Mouse (Mus musculus) limb, embryonic 13.5 days (tissue): ENCODE data around the gene Skil. TPM values are rescaled to one million over a fixed set of nuclear protein-coding genes. Genes with fewer than 3 reads are reported as not detected.
"Not testable (repeated sequence)": the region's sequence is repeated elsewhere in the genome, so short reads cannot be mapped to it uniquely, and the experiment has no call there.

Experiments
- ATAC-seq: fragments of 200-750 bp; cut with Nextera tagmentation; 2 replicates; pipeline ENCODE4 v1.8.0; 2017; ENCODE audit warnings: low read depth, moderate number of reproducible peaks, moderate TSS enrichment; ENCODE audit not compliant: low FRiP score
- H3K27ac ChIP-seq: fragments of 300-500 bp; sonication (generic); 2 replicates; pipeline ENCODE4 v1.5.1; 2015; ENCODE audit warnings: inconsistent platforms, mild to moderate bottlenecking, moderate library complexity
- H3K27me3 ChIP-seq: fragments of 300-500 bp; sonication (generic); 2 replicates; pipeline ENCODE4 v1.6.1; 2015; ENCODE audit warnings: mild to moderate bottlenecking, inconsistent platforms
- H3K36me3 ChIP-seq: fragments of 300-500 bp; sonication (generic); 2 replicates; pipeline ENCODE4 v1.6.1; 2015; ENCODE audit warnings: inconsistent platforms, mild to moderate bottlenecking, moderate library complexity
- H3K4me1 ChIP-seq: fragments of 300-500 bp; sonication (generic); 2 replicates; pipeline ENCODE4 v1.6.1; 2015; ENCODE audit warnings: inconsistent platforms
- H3K4me2 ChIP-seq: fragments of 300-500 bp; sonication (generic); replicated peaks from 2 replicates; pipeline ENCODE4 v1.6.1; 2015; ENCODE audit warnings: inconsistent platforms, mild to moderate bottlenecking, moderate library complexity
- H3K4me3 ChIP-seq: fragments of 300-500 bp; sonication (generic); 2 replicates; pipeline ENCODE4 v1.5.1; 2015; ENCODE audit warnings: moderate library complexity, mild to moderate bottlenecking, inconsistent platforms
- H3K9ac ChIP-seq: fragments of 300-500 bp; sonication (generic); 2 replicates; pipeline ENCODE4 v1.6.1; 2015; ENCODE audit warnings: mild to moderate bottlenecking, inconsistent platforms
- H3K9me3 ChIP-seq: fragments of 300-500 bp; sonication (generic); 2 replicates; pipeline ENCODE4 v1.6.1; 2016; ENCODE audit warnings: inconsistent platforms
- WGBS: fragments of 180-500 bp; shearing (Covaris S2); methylation state at CpG from one replicate; pipeline ENCODE4 v1.1.7; 2015; 5-methylcytosine and 5-hydroxymethylcytosine counted together
- polyA plus RNA-seq: library from polyadenylated mRNA; unstranded; fragments of >200 nt; fragmentation: Nextera tagmentation; extraction: Ambion mirVana; gene quantifications from 2 replicates; pipeline ENCODE4 v1.2.1, GENCODE M21; 2015

Gene Skil
- polyA plus RNA-seq, 1 experiment from 2014 or later, result 30.2 TPM

- not testable (repeated sequence) for H3K4me1 ChIP-seq, H3K36me3 ChIP-seq, H3K4me3 ChIP-seq, H3K27ac ChIP-seq, H3K9ac ChIP-seq, ATAC-seq, H3K4me2 ChIP-seq, H3K9me3 ChIP-seq, H3K27me3 ChIP-seq
- 66% methylated on average over 4 of the region's 4 CpGs for WGBS
These were observed 41.7 kb downstream of the Skil start for GRCm38 (mm10) chr3:31136591-31136990.

DNA sequence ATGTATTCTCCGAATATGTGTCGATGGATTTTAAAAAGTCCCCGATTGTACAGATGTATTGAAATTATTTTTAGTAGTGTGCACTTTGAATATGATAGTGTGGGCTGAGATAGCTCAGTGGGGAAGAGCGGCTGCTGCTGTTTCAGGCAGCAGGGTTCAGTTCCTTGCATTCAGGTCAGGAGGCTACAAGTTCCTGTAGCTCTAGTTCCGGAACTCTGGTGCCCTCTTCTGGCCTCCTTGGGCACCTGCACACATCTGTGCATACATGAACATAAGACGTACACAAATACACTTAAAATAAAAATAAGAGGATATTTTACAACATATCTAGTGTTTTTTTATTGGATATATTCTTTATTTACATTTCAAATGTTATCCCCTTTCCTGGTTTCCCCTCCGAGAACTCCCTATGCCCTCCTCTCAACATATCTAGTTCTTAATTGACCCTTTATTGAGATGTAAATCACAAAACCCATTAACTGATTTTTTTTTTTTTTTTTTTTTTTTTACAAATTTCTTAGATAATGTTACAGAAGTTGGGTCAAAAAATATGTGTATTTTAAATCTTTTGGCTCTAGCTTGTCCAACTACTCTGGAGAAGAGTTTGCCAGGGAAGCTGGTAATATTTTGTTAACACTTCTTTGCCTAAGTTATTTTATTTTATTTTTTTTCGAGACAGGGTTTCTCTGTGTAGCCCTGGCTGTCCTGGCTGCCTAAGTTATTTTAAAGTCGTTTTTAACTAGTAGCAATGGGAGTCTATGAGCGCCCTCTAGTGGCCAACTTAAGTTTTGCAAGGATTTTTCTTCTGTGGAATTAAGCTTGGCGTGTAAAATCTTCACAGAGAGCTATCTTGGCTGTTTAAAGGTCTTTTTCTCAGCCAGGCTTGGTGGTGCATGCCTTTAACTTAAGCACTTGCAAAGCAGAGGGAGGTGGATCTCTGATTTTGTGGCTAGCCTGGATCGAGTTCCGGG, 43.9 kb downstream of the Skil start:
- 53% methylated on average over 13 of the region's 13 CpGs for WGBS
- Histone ChIP-seq H3K4me1 (no peaks in the 10 kb centered on the region), H3K27ac (no peak overlapping the region), H3K36me3 (no peaks in the 10 kb centered on the region), H3K9me3 (no peaks in the 10 kb centered on the region), H3K9ac (no peak overlapping the region), H3K27me3 (no peaks in the 10 kb centered on the region), H3K4me3 (no peak overlapping the region), H3K4me2 (no peak overlapping the region)
- no peak for ATAC-seq

DNA sequence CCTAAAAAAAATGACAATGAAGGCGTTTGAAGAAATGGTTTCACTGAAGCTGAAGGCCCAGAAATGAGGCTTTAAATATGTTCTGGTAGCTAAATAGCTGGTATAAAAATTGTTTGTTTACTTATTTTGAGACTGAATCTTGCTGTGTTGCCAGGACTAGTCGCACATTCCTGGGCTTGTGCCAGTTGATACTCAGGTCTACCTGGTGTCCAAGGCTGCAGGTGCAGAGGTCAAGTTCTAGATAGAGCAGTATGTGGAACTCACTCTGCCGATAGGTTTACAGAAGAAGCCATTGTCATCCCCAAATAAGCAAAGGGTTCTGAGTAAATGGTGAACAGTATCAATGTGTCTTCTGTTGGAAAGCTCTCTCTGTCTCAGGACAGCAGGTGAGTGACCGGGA, 46.8 kb downstream of the Skil start:
- no peak for ATAC-seq
- no peaks in the 10 kb centered on the region for H3K9me3 ChIP-seq
- H3K36me3 ChIP-seq, result no peaks in the 10 kb centered on the region
- 83% methylated on average over 4 of the region's 4 CpGs for WGBS
- no peak overlapping the region for H3K4me2 ChIP-seq
- no peak overlapping the region for H3K27ac ChIP-seq
- H3K4me3 ChIP-seq, result no peak overlapping the region
- H3K27me3 ChIP-seq, result no peaks in the 10 kb centered on the region
- no peaks in the 10 kb centered on the region for H3K4me1 ChIP-seq
- H3K9ac ChIP-seq, result no peak overlapping the region

GRCm38 (mm10) chr3:31145222-31145621, 50.4 kb downstream of the Skil start:
- WGBS, result 85% methylated on average over 11 of the region's 11 CpGs
- not testable (repeated sequence) for H3K4me2 ChIP-seq, H3K9ac ChIP-seq, H3K36me3 ChIP-seq, H3K4me1 ChIP-seq, H3K4me3 ChIP-seq, H3K9me3 ChIP-seq, ATAC-seq, H3K27ac ChIP-seq
- H3K27me3 ChIP-seq, result peaks cover 22% of the 10 kb centered on the region

- WGBS, result 11% methylated on average over 14 of the region's 14 CpGs
- Histone ChIP-seq H3K36me3 (no peaks in the 10 kb centered on the region), H3K4me3 (no peak overlapping the region), H3K9ac (no peak overlapping the region), H3K4me1 (peaks cover 6% of the 10 kb centered on the region), H3K27ac (no peak overlapping the region), H3K4me2 (peak overlapping the region; percentile 34), H3K9me3 (no peaks in the 10 kb centered on the region), H3K27me3 (peaks cover 27% of the 10 kb centered on the region)
- peak; percentile 71; the same call in 1 of the 2 replicates for ATAC-seq
These were observed 50.9 kb downstream of the Skil start for GRCm38 (mm10) chr3:31145641-31146290.

DNA sequence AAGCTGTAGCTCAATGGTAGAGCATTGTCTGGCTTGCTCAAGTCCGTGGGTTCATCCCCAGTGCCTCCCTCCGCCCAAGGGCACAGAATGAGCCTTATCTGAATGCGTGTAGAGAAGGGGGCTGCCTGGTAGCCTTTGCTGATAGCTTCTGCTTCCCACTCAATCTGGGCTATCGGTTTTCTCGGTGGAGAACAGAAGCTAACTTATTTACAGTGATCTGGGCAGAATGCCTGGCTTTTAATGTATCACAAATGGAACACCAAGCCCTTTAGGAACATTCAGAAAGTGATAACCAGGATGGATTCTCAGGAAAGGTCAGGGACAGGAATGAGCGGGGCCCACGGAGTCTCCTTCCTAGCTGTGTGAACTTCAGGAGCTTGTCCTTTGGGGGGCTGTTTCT, 53.7 kb downstream of the Skil start:
- no peak overlapping the region for H3K27ac ChIP-seq
- no peak overlapping the region for H3K4me2 ChIP-seq
- WGBS, result 82% methylated on average over 7 of the region's 7 CpGs
- no peak overlapping the region for H3K9ac ChIP-seq
- H3K4me1 ChIP-seq, result peaks cover 18% of the 10 kb centered on the region
- no peak for ATAC-seq
- no peaks in the 10 kb centered on the region for H3K36me3 ChIP-seq
- H3K4me3 ChIP-seq, result no peak overlapping the region
- H3K27me3 ChIP-seq, result peaks cover 33% of the 10 kb centered on the region
- no peaks in the 10 kb centered on the region for H3K9me3 ChIP-seq

GRCm38 (mm10) chr3:31149706-31150105, 54.8 kb downstream of the Skil start, which contains the start of gene Cldn11:
TSS of gene Cldn11 (plus strand) at chr3:31149920.
- ATAC-seq, result peak; percentile 78; the same call in 1 of the 2 replicates
- WGBS, result under 1% methylated on average over 33 of the region's 33 CpGs
- Histone ChIP-seq H3K36me3 (no peaks in the 10 kb centered on the region), H3K9me3 (no peaks in the 10 kb centered on the region), H3K4me2 (peak within 1 kb of the TSS; percentile 80), H3K4me3 (peak within 1 kb of the TSS; percentile 42), H3K27me3 (peaks cover 33% of the 10 kb centered on the region), H3K27ac (no peak within 1 kb of the TSS), H3K9ac (peak within 1 kb of the TSS; percentile 48), H3K4me1 (peaks cover 18% of the 10 kb centered on the region)

DNA sequence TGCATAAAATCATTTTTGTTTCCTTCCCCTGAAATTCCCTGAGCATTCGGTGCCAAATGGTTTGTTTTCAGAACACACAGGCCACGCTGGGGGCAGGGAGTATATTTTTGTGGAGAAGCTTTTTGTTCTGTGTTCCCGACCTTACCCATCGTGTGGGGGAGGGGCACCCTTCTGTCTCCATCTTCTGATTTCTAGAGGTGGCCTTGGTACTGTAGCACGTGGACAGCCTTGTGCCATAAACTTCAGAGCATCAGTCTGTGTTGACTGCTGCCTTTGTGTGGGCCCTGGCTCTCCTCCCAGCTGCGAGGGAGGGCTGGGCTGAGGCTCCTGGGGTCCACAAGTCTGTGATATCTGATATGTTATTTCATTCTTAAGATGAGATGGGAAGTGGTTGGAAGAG, 57.2 kb downstream of the Skil start:
- H3K27ac ChIP-seq, result no peak overlapping the region
- H3K36me3 ChIP-seq, result no peaks in the 10 kb centered on the region
- WGBS, result 60% methylated on average over 6 of the region's 6 CpGs
- H3K4me2 ChIP-seq, result no peak overlapping the region
- no peak for ATAC-seq
- peaks cover 33% of the 10 kb centered on the region for H3K27me3 ChIP-seq
- H3K4me3 ChIP-seq, result no peak overlapping the region
- H3K9me3 ChIP-seq, result no peaks in the 10 kb centered on the region
- H3K9ac ChIP-seq, result no peak overlapping the region
- H3K4me1 ChIP-seq, result peaks cover 26% of the 10 kb centered on the region

DNA sequence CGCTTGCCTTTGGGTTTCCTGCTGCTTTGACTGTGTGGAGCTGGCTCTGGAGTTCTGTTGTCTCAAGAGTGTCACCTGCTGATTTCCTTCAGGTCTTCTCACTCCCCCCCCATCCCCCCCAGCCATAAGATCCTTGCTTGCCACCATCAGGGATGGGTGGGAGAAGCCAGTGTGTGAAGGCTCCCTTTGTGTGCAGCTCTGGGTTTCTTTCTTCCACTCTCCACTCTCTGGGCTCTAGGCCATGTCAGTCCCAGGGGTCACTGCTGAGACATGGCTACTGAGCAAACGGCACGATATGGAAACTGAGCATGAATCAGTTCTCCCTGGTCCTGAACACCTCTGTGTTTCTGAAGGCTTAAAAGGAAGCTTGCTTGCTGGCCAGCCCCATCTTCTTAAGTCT, 61.3 kb downstream of the Skil start:
- 0 out of 2 replicates have a peak, but pooled peaks have one; percentile 34 for ATAC-seq
- H3K27ac ChIP-seq, result 0 out of 2 replicates have a peak overlapping the region, but pooled peaks have one; percentile 15
- H3K9ac ChIP-seq, result no peak overlapping the region
- H3K4me2 ChIP-seq, result 0 out of 2 replicates have a peak overlapping the region, but pooled peaks have one; percentile 9
- WGBS, result 46% methylated on average over 3 of the region's 3 CpGs
- H3K9me3 ChIP-seq, result no peaks in the 10 kb centered on the region
- H3K4me3 ChIP-seq, result no peak overlapping the region
- peaks cover 3% of the 10 kb centered on the region; the same call in 1 of the 2 replicates for H3K27me3 ChIP-seq
- peaks cover 26% of the 10 kb centered on the region for H3K4me1 ChIP-seq
- H3K36me3 ChIP-seq, result no peaks in the 10 kb centered on the region

DNA sequence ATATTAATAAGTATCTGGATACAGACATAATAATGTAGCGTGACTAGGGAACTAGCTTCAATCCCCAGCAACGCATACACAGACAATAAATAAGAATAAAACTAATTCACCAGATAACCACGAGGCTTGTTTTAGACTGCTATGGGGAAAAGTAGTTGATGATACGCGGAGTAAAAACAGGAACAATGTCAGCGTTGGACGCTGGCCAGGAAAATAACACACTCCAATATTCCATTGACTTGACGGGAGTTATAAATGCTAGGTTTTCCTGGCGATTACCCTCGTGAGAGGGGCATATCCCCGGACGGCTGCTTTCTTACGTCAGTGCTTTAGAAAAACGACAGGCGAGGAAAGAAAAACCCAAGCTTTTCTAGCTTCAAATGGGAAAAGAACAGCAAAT, 62.9 kb downstream of the Skil start:
- H3K4me3 ChIP-seq, result no peak overlapping the region
- H3K4me2 ChIP-seq, result no peak overlapping the region
- WGBS, result 65% methylated on average over 15 of the region's 15 CpGs
- H3K9me3 ChIP-seq, result no peaks in the 10 kb centered on the region
- H3K4me1 ChIP-seq, result peaks cover 14% of the 10 kb centered on the region; the same call in 1 of the 2 replicates
- H3K36me3 ChIP-seq, result no peaks in the 10 kb centered on the region
- no peak overlapping the region for H3K27ac ChIP-seq
- no peak overlapping the region for H3K9ac ChIP-seq
- ATAC-seq, result no peak
- no peaks in the 10 kb centered on the region for H3K27me3 ChIP-seq

DNA sequence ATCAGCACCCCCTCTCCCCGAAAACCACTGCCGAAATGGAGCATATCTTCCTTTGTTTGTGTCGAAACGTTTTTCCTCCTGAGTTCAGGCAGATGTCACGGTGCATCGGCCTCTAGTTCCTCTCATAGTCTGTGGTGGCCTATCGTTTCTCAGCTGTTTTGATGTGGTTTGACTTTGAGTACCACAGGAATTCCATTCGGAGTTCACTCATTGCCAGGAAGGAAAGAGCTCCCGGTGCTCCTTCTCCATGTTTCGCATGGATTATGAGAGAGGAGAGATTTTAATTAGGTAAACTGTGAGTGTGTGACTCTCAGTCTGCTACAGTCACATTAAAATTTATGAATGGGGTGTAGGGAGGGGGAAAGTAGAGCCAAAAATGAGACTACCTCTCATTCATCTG, 65.2 kb downstream of the Skil start:
- H3K4me1 ChIP-seq, result peaks cover 14% of the 10 kb centered on the region; the same call in 1 of the 2 replicates
- WGBS, result 68% methylated on average over 10 of the region's 10 CpGs
- no peaks in the 10 kb centered on the region for H3K9me3 ChIP-seq
- no peak overlapping the region for H3K27ac ChIP-seq
- H3K4me3 ChIP-seq, result no peak overlapping the region
- H3K9ac ChIP-seq, result no peak overlapping the region
- H3K4me2 ChIP-seq, result no peak overlapping the region
- no peak for ATAC-seq
- no peaks in the 10 kb centered on the region for H3K27me3 ChIP-seq
- no peaks in the 10 kb centered on the region for H3K36me3 ChIP-seq

GRCm38 (mm10) chr3:31161336-31161735, 66.5 kb downstream of the Skil start:
- Histone ChIP-seq H3K36me3 (no peaks in the 10 kb centered on the region), H3K4me1 (peaks cover 5% of the 10 kb centered on the region; the same call in 1 of the 2 replicates), H3K27ac (no peak overlapping the region), H3K9me3 (no peaks in the 10 kb centered on the region), H3K27me3 (no peaks in the 10 kb centered on the region), H3K4me3 (no peak overlapping the region), H3K4me2 (no peak overlapping the region), H3K9ac (no peak overlapping the region)
- no peak for ATAC-seq
- 45% methylated on average over 6 of the region's 6 CpGs for WGBS
